21 mouse cellular contexts compared by ENCODE assay signal in the genomic region with DNA sequence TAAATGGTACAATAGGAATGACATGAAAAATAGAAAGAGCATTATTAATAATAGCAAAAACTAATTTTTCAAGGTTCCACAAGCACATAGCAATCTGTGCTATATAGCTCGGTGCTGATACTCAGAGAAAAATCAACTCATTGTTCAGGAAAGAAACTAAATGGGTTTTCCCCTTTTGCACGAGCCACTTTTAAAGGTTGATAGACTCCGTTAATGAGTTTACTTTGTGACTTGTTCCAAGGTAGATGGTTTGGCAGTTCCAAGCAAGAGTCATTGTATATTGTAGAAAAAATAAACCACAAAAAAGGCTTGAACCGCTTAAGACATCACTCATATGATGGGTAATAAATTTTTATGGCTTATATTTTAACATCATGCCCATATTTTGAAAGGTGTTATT.
DNase-seq lines count a peak whose midpoint lies in the region; ATAC-seq and TF ChIP-seq lines count a peak whose summit lies in the region.
"Had no signal": no experiment of that assay in that cellular context is flagged by ENCODE, and none has a peak within 500 bp of the region (broad histone marks: within the 10 kb centered on the region; RNA-seq: fewer than 3 reads in every experiment).

No protein-coding gene starts in this region.

- H3K4me1 ChIP-seq in CH12.LX (ENCODE audit: control insufficient read depth in 1 of 2, insufficient read depth in 2 of 2) = peaks cover 0 to 28% of the 10 kb centered on the region in 2 experiments; a peak in 2 of 4 replicates
- no peaks in the 10 kb centered on the region for H3K4me1 ChIP-seq in midbrain, embryonic 15.5 days

- no peak for ATAC-seq in Patski
- no peak for ATAC-seq in midbrain, embryonic 15.5 days (replicated peaks)
- ATAC-seq: activated CD4-positive, CD25-positive, alpha-beta regulatory T cell, adult 4 months; CD4-positive, CD25-positive, alpha-beta regulatory T cell, adult 4 months had no signal

- H3K4me3 ChIP-seq in CH12.LX (replicated peaks in 1 of 3; ENCODE audit: low read depth in 2 of 3, low read length in 2 of 3, poor library complexity in 1 of 3) = no peak overlapping the region
- H3K4me3 ChIP-seq in midbrain, embryonic 15.5 days = no peak overlapping the region

- DNase-seq in CH12.LX (ENCODE audit: extremely low read depth) (peak; percentile 19), Patski (ENCODE audit: low read depth, low spot score) (peak; percentile 13)
- DNase-seq in large intestine, adult 2 months (ENCODE audit: low read depth, low spot score) = peak; percentile 54
- DNase-seq in kidney, adult 18-20 months = no peak
- no peak for DNase-seq in right cerebral cortex, postnatal 10 days (ENCODE audit: low spot score in 2 of 2)
- DNase-seq: adrenal gland, adult 2 months; adrenal gland, adult 8-10 months; adrenal gland, postnatal 10 days; adrenal gland, postnatal 14 days; adrenal gland, postnatal 25 days; adrenal gland, postnatal 36 days; B cell, adult 2 months; cerebellum, adult 11 months; cerebellum, adult 11-12 months; cerebellum, adult 18-20 months; cerebellum, adult 2 months; cerebellum, adult 8-10 months had no signal

- H3K79me2 ChIP-seq in CH12.LX (replicated peaks; ENCODE audit: control insufficient read depth, extremely low read depth, insufficient read depth, poor library complexity, severe bottlenecking) = no peaks in the 10 kb centered on the region

- no peak for TF ChIP-seq RAD21 in CH12.LX (IDR thresholded peaks at IDR 0.05; ENCODE audit: low read depth, low read length)

- no peak overlapping the region for H3K27ac ChIP-seq in CH12.LX (ENCODE audit: insufficient read depth, low read depth)
- H3K27ac ChIP-seq in midbrain, embryonic 15.5 days = no peak overlapping the region

- no peak overlapping the region for H3K4me2 ChIP-seq in CH12.LX (ENCODE audit: insufficient read depth, low read depth, poor library complexity, severe bottlenecking)
- no peak overlapping the region for H3K4me2 ChIP-seq in midbrain, embryonic 15.5 days

- peak; percentile 49; the same call in 1 of the 2 replicates for TF ChIP-seq EP300 in CH12.LX (IDR thresholded peaks at IDR 0.05; ENCODE audit: low read length)

- no peaks in the 10 kb centered on the region for H3K9me3 ChIP-seq in CH12.LX (replicated peaks; ENCODE audit: low read length)
- no peaks in the 10 kb centered on the region for H3K9me3 ChIP-seq in midbrain, embryonic 15.5 days
- H3K9me3 ChIP-seq: G1E had no signal

- no peaks in the 10 kb centered on the region for H3K36me3 ChIP-seq in CH12.LX (replicated peaks in 1 of 2; ENCODE audit: control insufficient read depth in 1 of 2, insufficient read depth in 1 of 2, low read length in 1 of 2)
- no peaks in the 10 kb centered on the region for H3K36me3 ChIP-seq in midbrain, embryonic 15.5 days (replicated peaks)
- H3K36me3 ChIP-seq: G1E had no signal

- in situ Hi-C loops in CH12.LX (cut with MboI; ENCODE audit: low pct_ligation_motif_present, low pct_unique_long_range_greater_than_20kb, low sequenced_read_pairs) = no loop called here
- in situ Hi-C loops in Patski (cut with MboI; ENCODE audit: low pct_unique_long_range_greater_than_20kb) = no loop called here

- H3K27me3 ChIP-seq in CH12.LX (replicated peaks) = no peaks in the 10 kb centered on the region
- H3K27me3 ChIP-seq in Patski = peaks cover 6% of the 10 kb centered on the region
- H3K27me3 ChIP-seq in midbrain, embryonic 15.5 days (replicated peaks) = no peaks in the 10 kb centered on the region

- dilution Hi-C loops in CH12.LX (cut with MboI; ENCODE audit: extremely low pct_ligation_motif_present, extremely low pct_unique_long_range_greater_than_20kb, low sequenced_read_pairs) = no loop called here

- CTCF ChIA-PET in Patski (lab: Charles Lee) = interaction anchor here (1.6 kb wide), 1 partner anchor 12 kb away, joined by 4 read pairs; no protein-coding TSS in a partner anchor

- H3K9ac ChIP-seq in CH12.LX (ENCODE audit: insufficient read depth, low read depth) = no peak overlapping the region
- no peak overlapping the region for H3K9ac ChIP-seq in midbrain, embryonic 15.5 days

- 28% methylated on average over 4 of the region's 4 CpGs for WGBS in large intestine, adult 2 months
- WGBS in midbrain, embryonic 15.5 days = 91% methylated on average over 4 of the region's 4 CpGs

- POLR2A ChIA-PET in Patski (lab: Charles Lee) = no interaction called here

- no peak for TF ChIP-seq POLR2A in CH12.LX (IDR thresholded peaks at IDR 0.05; ENCODE audit: low read depth, low read length)

- TF ChIP-seq CTCF in CH12.LX (conservative IDR thresholded peaks at IDR 0.05 in 1 of 2, IDR thresholded peaks at IDR 0.05 in 1 of 2; ENCODE audit: low read depth in 2 of 2, low read length in 2 of 2) = no peak
- no peak for TF ChIP-seq CTCF in Patski (IDR thresholded peaks at IDR 0.05)

TF ChIP-seq in CH12.LX, 34 proteins besides CTCF, POLR2A, EP300 and RAD21:
- TF ChIP-seq BHLHE40 (IDR thresholded peaks at IDR 0.05; ENCODE audit: low read depth, low read length) (peak; percentile 70; the same call in 1 of the 2 replicates), IRF4 (IDR thresholded peaks at IDR 0.05; ENCODE audit: low read depth, low read length) (no peak), TBP (conservative IDR thresholded peaks at IDR 0.05; ENCODE audit: low read depth, low read length) (no peak)

Comparison
In these comparisons a context has a peak if more than half of its experiments do, and no peak if none do; other contexts are left out.
1. DNase-seq: peak in CH12.LX (single experiment), Patski (single experiment) and large intestine, adult 2 months (single experiment); none in kidney, adult 18-20 months (single experiment) and right cerebral cortex, postnatal 10 days (0 of 2).